Comparison of ENCODE assay signal across 16 mouse cellular contexts in the genomic region with DNA sequence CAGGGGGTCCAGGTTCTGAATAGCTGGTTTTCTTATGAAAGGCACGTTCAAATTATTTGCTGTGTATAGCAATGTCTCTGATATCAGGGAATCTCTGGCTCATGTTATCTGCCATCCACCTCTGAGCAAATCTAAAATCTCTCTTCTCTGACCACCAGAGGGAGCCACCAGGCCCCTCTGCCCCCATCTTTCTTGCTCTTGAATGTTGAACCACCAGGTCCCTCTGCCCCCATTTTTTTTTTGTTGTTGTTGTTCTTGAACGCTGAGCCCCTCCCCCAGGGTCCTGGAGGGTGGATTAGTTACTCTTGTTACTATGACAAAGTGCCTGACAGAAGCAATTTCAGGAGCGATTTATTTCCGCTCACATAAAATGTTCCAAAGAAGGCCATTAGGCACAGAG.
DNase-seq lines count a peak whose midpoint lies in the region; ATAC-seq and TF ChIP-seq lines count a peak whose summit lies in the region.
"Had no signal": no experiment of that assay in that cellular context is flagged by ENCODE, and none has a peak within 500 bp of the region (broad histone marks: within the 10 kb centered on the region; RNA-seq: fewer than 3 reads in every experiment).

No protein-coding gene starts in this region.

- TF ChIP-seq EP300 in heart, postnatal 0 days (IDR thresholded peaks at IDR 0.05; ENCODE audit: low read depth), result no peak

- H3K4me3 ChIP-seq in heart, postnatal 0 days (ENCODE audit: low read depth, low read length), result no peak overlapping the region
- no peak overlapping the region for H3K4me3 ChIP-seq in heart, embryonic 11.5 days (ENCODE audit: low read depth, low read length)
- H3K4me3 ChIP-seq in midbrain, embryonic 14.5 days (replicated peaks; ENCODE audit: low read depth, low read length), result no peak overlapping the region
- no peak overlapping the region for H3K4me3 ChIP-seq in midbrain, embryonic 13.5 days (replicated peaks)
- H3K4me3 ChIP-seq: forebrain, embryonic 10.5 days; myocyte had no signal

- no peak overlapping the region for H3K9ac ChIP-seq in heart, postnatal 0 days (replicated peaks; ENCODE audit: low read depth, low read length)
- H3K9ac ChIP-seq in heart, embryonic 11.5 days (ENCODE audit: low read depth, low read length), result no peak overlapping the region
- H3K9ac ChIP-seq in midbrain, embryonic 14.5 days (replicated peaks; ENCODE audit: low read length), result no peak overlapping the region
- H3K9ac ChIP-seq in midbrain, embryonic 13.5 days (replicated peaks), result no peak overlapping the region

- POLR2A ChIA-PET in Patski (lab: Charles Lee), result no interaction called here

- 51% methylated on average over 4 of the region's 4 CpGs for WGBS in heart, postnatal 0 days
- WGBS in heart, embryonic 11.5 days (ENCODE audit: insufficient replicate concordance), result 40% methylated on average over 4 of the region's 4 CpGs
- WGBS in midbrain, embryonic 14.5 days, result 51% methylated on average over 4 of the region's 4 CpGs
- 53% methylated on average over 4 of the region's 4 CpGs for WGBS in midbrain, embryonic 13.5 days

- no peaks in the 10 kb centered on the region for H3K27me3 ChIP-seq in heart, postnatal 0 days (ENCODE audit: control insufficient read depth, insufficient read depth, low read length)
- no peaks in the 10 kb centered on the region for H3K27me3 ChIP-seq in heart, embryonic 11.5 days (ENCODE audit: control insufficient read depth, insufficient read depth, low read length)
- H3K27me3 ChIP-seq in midbrain, embryonic 14.5 days (ENCODE audit: control insufficient read depth, insufficient read depth, low read length), result no peaks in the 10 kb centered on the region
- no peaks in the 10 kb centered on the region for H3K27me3 ChIP-seq in midbrain, embryonic 13.5 days
- H3K27me3 ChIP-seq in Patski, result no peaks in the 10 kb centered on the region

- intact Hi-C loops in left cerebral cortex, postnatal 25 days (cut with DNase I), result no loop called here

- no peak for DNase-seq in heart, postnatal 0 days (ENCODE audit: low spot score)
- peak; percentile 21 for DNase-seq in midbrain, embryonic 14.5 days
- DNase-seq in Patski (ENCODE audit: low read depth, low spot score), result no peak
- peak; percentile 7 for DNase-seq in naive thymus-derived CD4-positive, alpha-beta T cell, adult 2 months (ENCODE audit: low read depth)
- no peak for DNase-seq in left cerebral cortex, postnatal 25 days (ENCODE audit: low spot score in 2 of 2)
- DNase-seq: adrenal gland, postnatal 14 days; cerebellum, adult 9-11 months; kidney, adult 11 months; layer of hippocampus, postnatal 36 days; thymus, adult 2 months had no signal

- no peaks in the 10 kb centered on the region for H3K36me3 ChIP-seq in heart, postnatal 0 days (replicated peaks; ENCODE audit: control insufficient read depth, insufficient read depth, low read length)
- no peaks in the 10 kb centered on the region for H3K36me3 ChIP-seq in heart, embryonic 11.5 days (ENCODE audit: control insufficient read depth, insufficient read depth, low read length)
- no peaks in the 10 kb centered on the region for H3K36me3 ChIP-seq in midbrain, embryonic 14.5 days (ENCODE audit: control insufficient read depth, insufficient read depth, low read length)
- H3K36me3 ChIP-seq in midbrain, embryonic 13.5 days, result no peaks in the 10 kb centered on the region
- H3K36me3 ChIP-seq: forebrain, embryonic 10.5 days; G1E had no signal

- no peak for ATAC-seq in heart, postnatal 0 days (ENCODE audit: insufficient read depth, low read depth)
- no peak for ATAC-seq in heart, embryonic 11.5 days (replicated peaks; ENCODE audit: insufficient number of reproducible peaks, low FRiP score, low TSS enrichment)
- ATAC-seq in midbrain, embryonic 14.5 days (ENCODE audit: low FRiP score, low TSS enrichment), result no peak
- no peak for ATAC-seq in midbrain, embryonic 13.5 days
- ATAC-seq in Patski, result no peak
- no peak for ATAC-seq in erythroblast, adult 5-6 weeks (replicated peaks; ENCODE audit: low FRiP score, poor library complexity, severe bottlenecking)

- H3K4me2 ChIP-seq in heart, postnatal 0 days (ENCODE audit: low read depth, low read length), result no peak overlapping the region
- no peak overlapping the region for H3K4me2 ChIP-seq in heart, embryonic 11.5 days
- H3K4me2 ChIP-seq in midbrain, embryonic 14.5 days (ENCODE audit: low read length), result no peak overlapping the region
- no peak overlapping the region for H3K4me2 ChIP-seq in midbrain, embryonic 13.5 days (replicated peaks)

- TF ChIP-seq CTCF in heart, postnatal 0 days (IDR thresholded peaks at IDR 0.05; ENCODE audit: low read depth), result peak; percentile 34
- TF ChIP-seq CTCF in Patski (IDR thresholded peaks at IDR 0.05), result peak; percentile 69

- no peak overlapping the region for H3K27ac ChIP-seq in heart, postnatal 0 days (ENCODE audit: low read depth)
- no peak overlapping the region for H3K27ac ChIP-seq in heart, embryonic 11.5 days (ENCODE audit: low read depth, low read length)
- no peak overlapping the region for H3K27ac ChIP-seq in midbrain, embryonic 14.5 days (replicated peaks; ENCODE audit: low read depth, low read length)
- no peak overlapping the region for H3K27ac ChIP-seq in midbrain, embryonic 13.5 days
- H3K27ac ChIP-seq: forebrain, embryonic 10.5 days had no signal

- CTCF ChIA-PET in Patski (lab: Charles Lee), result no interaction called here

- in situ Hi-C loops in Patski (cut with MboI; ENCODE audit: low pct_unique_long_range_greater_than_20kb), result no loop called here

- no peaks in the 10 kb centered on the region for H3K9me3 ChIP-seq in heart, postnatal 0 days (replicated peaks; ENCODE audit: control insufficient read depth, low read length)
- no peaks in the 10 kb centered on the region for H3K9me3 ChIP-seq in heart, embryonic 11.5 days (replicated peaks; ENCODE audit: control insufficient read depth, low read length)
- no peaks in the 10 kb centered on the region for H3K9me3 ChIP-seq in midbrain, embryonic 14.5 days (ENCODE audit: control insufficient read depth, low read length)
- H3K9me3 ChIP-seq in midbrain, embryonic 13.5 days, result no peaks in the 10 kb centered on the region
- H3K9me3 ChIP-seq: forebrain, embryonic 10.5 days had no signal

- H3K4me1 ChIP-seq in heart, postnatal 0 days (ENCODE audit: control insufficient read depth, insufficient read depth), result no peaks in the 10 kb centered on the region
- H3K4me1 ChIP-seq in heart, embryonic 11.5 days (ENCODE audit: control insufficient read depth, insufficient read depth, low read length), result no peaks in the 10 kb centered on the region
- H3K4me1 ChIP-seq in midbrain, embryonic 14.5 days (ENCODE audit: control insufficient read depth, insufficient read depth, low read length), result no peaks in the 10 kb centered on the region
- H3K4me1 ChIP-seq in midbrain, embryonic 13.5 days (replicated peaks), result no peaks in the 10 kb centered on the region
- H3K4me1 ChIP-seq: forebrain, embryonic 10.5 days had no signal

Comparison
In these comparisons a context has a peak if more than half of its experiments do, and no peak if none do; other contexts are left out.
1. DNase-seq: peak in midbrain, embryonic 14.5 days (single experiment) and naive thymus-derived CD4-positive, alpha-beta T cell, adult 2 months (single experiment); none in heart, postnatal 0 days (single experiment), Patski (single experiment) and left cerebral cortex, postnatal 25 days (0 of 2).